Mouse (Mus musculus) layer of hippocampus, adult 2 months (tissue): ENCODE data around the gene Car10. TPM values are rescaled to one million over a fixed set of nuclear protein-coding genes. Genes with fewer than 3 reads are reported as not detected.

ENCODE experiments used
- DNase-seq, 2 experiments: peaks; one replicate each; pipeline ENCODE4 v3.0.0; 2022; ENCODE audit warnings: low spot score in 2 of 2
- H3K27ac ChIP-seq: fragments of 200-600 bp; 2 replicates; pipeline ENCODE4 v1.8.1; 2022
- H3K4me3 ChIP-seq: fragments of 200-600 bp; 2 replicates; pipeline ENCODE4 v1.8.1; 2022; ENCODE audit warnings: mild to moderate bottlenecking
- CTCF ChIP-seq: fragments of 200-600 bp; conservative IDR thresholded peaks from 2 replicates; pipeline ENCODE4 v1.8.1; 2022; ENCODE audit warnings: antibody characterized with exemption, mild to moderate bottlenecking, moderate library complexity
- total RNA-seq, 2 experiments: library from RNA; stranded (reverse); gene quantifications; 2 replicates each; pipeline ENCODE4 v1.2.3; 2021

Car10 gene
- total RNA-seq, 2 experiments from 2014 or later = 32.5 to 32.9 TPM

- no peak overlapping the region for H3K4me3 ChIP-seq
- TF ChIP-seq CTCF = no peak
- no peak overlapping the region for H3K27ac ChIP-seq
- no peak for DNase-seq
These were observed 402.6 kb downstream of the Car10 start for GRCm38 (mm10) chr11:93500442-93500841.

GRCm38 (mm10) chr11:93501671-93502070 lies 403.8 kb downstream of the Car10 start:
- H3K27ac ChIP-seq = no peak overlapping the region
- no peak for TF ChIP-seq CTCF
- no peak for DNase-seq
- no peak overlapping the region for H3K4me3 ChIP-seq

- TF ChIP-seq CTCF = no peak
- no peak for DNase-seq
- Histone ChIP-seq H3K27ac (no peak overlapping the region), H3K4me3 (no peak overlapping the region)
These were observed 405.0 kb downstream of the Car10 start for GRCm38 (mm10) chr11:93502864-93503263.

- DNase-seq = peak in 1 of 2 experiments; percentile 25
- Histone ChIP-seq H3K27ac (no peak overlapping the region), H3K4me3 (no peak overlapping the region)
- peak; percentile 76 for TF ChIP-seq CTCF
These were observed 405.6 kb downstream of the Car10 start for GRCm38 (mm10) chr11:93503469-93503868.

GRCm38 (mm10) chr11:93509527-93510235 lies 411.9 kb downstream of the Car10 start:
- TF ChIP-seq CTCF = no peak
- Histone ChIP-seq H3K4me3 (no peak overlapping the region), H3K27ac (no peak overlapping the region)
- no peak for DNase-seq

GRCm38 (mm10) chr11:93512843-93513242 lies 415.0 kb downstream of the Car10 start:
- H3K27ac ChIP-seq = no peak overlapping the region
- no peak overlapping the region for H3K4me3 ChIP-seq
- no peak for DNase-seq
- no peak for TF ChIP-seq CTCF

GRCm38 (mm10) chr11:93514396-93514795 lies 416.6 kb downstream of the Car10 start:
- H3K27ac ChIP-seq = no peak overlapping the region
- no peak overlapping the region for H3K4me3 ChIP-seq
- TF ChIP-seq CTCF = peak; percentile 57
- DNase-seq = no peak

GRCm38 (mm10) chr11:93515566-93515965 lies 417.7 kb downstream of the Car10 start:
- no peak for DNase-seq

GRCm38 (mm10) chr11:93516216-93516615 lies 418.4 kb downstream of the Car10 start:
- no peak overlapping the region for H3K4me3 ChIP-seq
- no peak for TF ChIP-seq CTCF
- no peak for DNase-seq
- H3K27ac ChIP-seq = no peak overlapping the region

More at GRCm38 (mm10) chr11:93515566-93515965, 417.7 kb downstream of the Car10 start:
- Histone ChIP-seq H3K4me3 (no peak overlapping the region), H3K27ac (no peak overlapping the region)
- no peak for TF ChIP-seq CTCF

- Histone ChIP-seq H3K4me3 (no peak overlapping the region), H3K27ac (no peak overlapping the region)
- no peak for DNase-seq
- no peak for TF ChIP-seq CTCF
These were observed 419.1 kb downstream of the Car10 start for GRCm38 (mm10) chr11:93516946-93517345.

- no peak for TF ChIP-seq CTCF
- no peak for DNase-seq
- H3K4me3 ChIP-seq = no peak overlapping the region
- no peak overlapping the region for H3K27ac ChIP-seq
These were observed 424.7 kb downstream of the Car10 start for GRCm38 (mm10) chr11:93522501-93522900.

GRCm38 (mm10) chr11:93525921-93526320 lies 428.1 kb downstream of the Car10 start:
- no peak for TF ChIP-seq CTCF
- Histone ChIP-seq H3K4me3 (no peak overlapping the region), H3K27ac (no peak overlapping the region)
- no peak for DNase-seq

- H3K27ac ChIP-seq = no peak overlapping the region
- no peak for TF ChIP-seq CTCF
- H3K4me3 ChIP-seq = no peak overlapping the region
- DNase-seq = peak in 1 of 2 experiments; percentile 19
These were observed 433.3 kb downstream of the Car10 start for GRCm38 (mm10) chr11:93531029-93531680.

- H3K4me3 ChIP-seq = no peak overlapping the region
- no peak overlapping the region for H3K27ac ChIP-seq
- no peak for DNase-seq
- TF ChIP-seq CTCF = no peak
These were observed 438.4 kb downstream of the Car10 start for GRCm38 (mm10) chr11:93536244-93536643.
